Mouse (Mus musculus) midbrain, postnatal 0 days (tissue): Measurements from ENCODE around the gene Pinlyp. TPM values are rescaled to one million over a fixed set of nuclear protein-coding genes. Genes with fewer than 3 reads are reported as not detected.
A peak's percentile ranks its signal among the peaks of the same experiment; 100 is the strongest.

Experiments
- ATAC-seq: fragments of 200-750 bp; cut with Nextera tagmentation; 2 replicates; pipeline ENCODE4 v1.8.0; 2017; ENCODE audit warnings: moderate number of reproducible peaks, mild to moderate bottlenecking, moderate TSS enrichment, moderate library complexity; ENCODE audit not compliant: low FRiP score
- DNase-seq: peaks from one replicate; pipeline ENCODE4 v3.0.0-alpha.2; 2015; ENCODE audit warnings: low spot score
- H3K27ac ChIP-seq: fragments of 300-500 bp; sonication (generic); 2 replicates; pipeline ENCODE4 v1.5.1; 2014; ENCODE audit warnings: low read depth, mild to moderate bottlenecking, low read length, mixed read lengths
- H3K27me3 ChIP-seq: fragments of 300-500 bp; sonication (generic); 2 replicates; pipeline ENCODE4 v1.6.1; 2014; ENCODE audit warnings: low read length, control low read depth, mixed read lengths; ENCODE audit not compliant: insufficient read depth
- H3K36me3 ChIP-seq: fragments of 300-500 bp; sonication (generic); 2 replicates; pipeline ENCODE4 v1.6.1; 2014; ENCODE audit warnings: low read length, control low read depth, mixed read lengths; ENCODE audit not compliant: insufficient read depth
- H3K4me1 ChIP-seq: fragments of 300-500 bp; sonication (generic); 2 replicates; pipeline ENCODE4 v1.6.1; 2014; ENCODE audit warnings: mild to moderate bottlenecking, control low read depth, antibody characterized with exemption, low read length, mixed read lengths; ENCODE audit not compliant: insufficient read depth
- H3K4me2 ChIP-seq: fragments of 300-500 bp; sonication (generic); 2 replicates; pipeline ENCODE4 v1.6.1; 2014; ENCODE audit warnings: low read depth, mild to moderate bottlenecking, low read length, mixed read lengths; ENCODE audit not compliant: poor library complexity, severe bottlenecking
- H3K4me3 ChIP-seq: fragments of 300-500 bp; sonication (generic); 2 replicates; pipeline ENCODE4 v1.5.1; 2014; ENCODE audit warnings: low read depth, mild to moderate bottlenecking, low read length, moderate library complexity
- H3K9ac ChIP-seq: fragments of 300-500 bp; sonication (generic); replicated peaks from 2 replicates; pipeline ENCODE4 v1.6.1; 2014; ENCODE audit warnings: mild to moderate bottlenecking, low read length, moderate library complexity, mixed read lengths; ENCODE audit not compliant: poor library complexity, severe bottlenecking
- H3K9me3 ChIP-seq: fragments of 300-500 bp; sonication (generic); 2 replicates; pipeline ENCODE4 v1.6.1; 2016; ENCODE audit warnings: low read length, control low read depth
- CTCF ChIP-seq: IDR thresholded peaks from 2 replicates; pipeline ENCODE4 v1.5.1; 2016; ENCODE audit warnings: antibody characterized with exemption, mild to moderate bottlenecking
- WGBS: fragments of 180-500 bp; shearing (Covaris S2); extraction: QIAGEN DNeasy Blood & Tissue Kit; methylation state at CpG from one replicate; pipeline ENCODE4 v1.1.7; 2014; 5-methylcytosine and 5-hydroxymethylcytosine counted together
- polyA plus RNA-seq: library from polyadenylated mRNA; unstranded; fragments of >200 nt; fragmentation: Nextera tagmentation; extraction: Ambion mirVana; gene quantifications from 2 replicates; pipeline ENCODE4 v1.2.1, GENCODE M21; 2015
- total RNA-seq: library from RNA; depleted of rRNA; stranded (reverse); fragments of >200 nt; gene quantifications from 2 replicates; pipeline ENCODE4 v1.2.3, GENCODE M21; 2014

Pinlyp gene
- total and polyA plus RNA-seq, 2 experiments from 2014 or later: not detected

DNA sequence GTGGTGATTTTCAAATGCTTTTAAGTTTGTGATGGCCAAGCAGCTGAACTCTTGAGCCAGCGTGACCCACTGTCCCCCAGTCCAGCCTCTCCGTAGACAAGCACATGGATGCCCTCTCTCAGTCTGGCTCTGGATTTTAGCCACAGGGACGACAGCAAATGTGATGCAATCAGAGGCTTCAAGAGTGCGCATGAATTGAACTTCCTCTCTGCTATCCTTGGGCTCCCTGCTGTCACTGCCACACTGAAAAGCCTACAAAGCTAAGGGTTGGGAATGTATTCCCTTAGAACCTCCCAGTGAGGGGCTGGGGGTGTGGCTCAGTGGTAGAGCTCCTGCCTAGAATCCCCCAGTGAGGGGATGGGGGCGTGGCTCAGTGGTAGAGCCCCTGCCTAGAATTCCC is 7.2 kb downstream of the Pinlyp start:
- no peak overlapping the region for H3K9ac ChIP-seq
- no peak overlapping the region for H3K4me3 ChIP-seq
- no peak for TF ChIP-seq CTCF
- no peaks in the 10 kb centered on the region for H3K9me3 ChIP-seq
- peaks cover 7% of the 10 kb centered on the region; the same call in 1 of the 2 replicates for H3K4me1 ChIP-seq
- peaks cover 21% of the 10 kb centered on the region for H3K36me3 ChIP-seq
- ATAC-seq: no peak
- 81% methylated on average over 5 of the region's 5 CpGs for WGBS
- no peak overlapping the region for H3K27ac ChIP-seq
- no peak for DNase-seq
- H3K4me2 ChIP-seq: no peak overlapping the region
- no peaks in the 10 kb centered on the region for H3K27me3 ChIP-seq

GRCm38 (mm10) chr7:24538154-24538553 is 7.8 kb downstream of the Pinlyp start:
- WGBS: 39% methylated on average over 5 of the region's 5 CpGs
- Histone ChIP-seq H3K4me1 (peaks cover 8% of the 10 kb centered on the region; the same call in 1 of the 2 replicates), H3K36me3 (peaks cover 25% of the 10 kb centered on the region), H3K4me2 (no peak overlapping the region), H3K9me3 (no peaks in the 10 kb centered on the region), H3K27me3 (no peaks in the 10 kb centered on the region), H3K4me3 (no peak overlapping the region), H3K27ac (no peak overlapping the region), H3K9ac (no peak overlapping the region)
- peak; percentile 50 for TF ChIP-seq CTCF
- ATAC-seq (no peak; the same call in 1 of the 2 replicates), DNase-seq (no peak)

- no peak overlapping the region for H3K4me2 ChIP-seq
- H3K4me3 ChIP-seq: no peak overlapping the region
- no peak overlapping the region; the same call in 1 of the 2 replicates for H3K27ac ChIP-seq
- H3K9ac ChIP-seq: no peak overlapping the region
- DNase-seq: no peak
- no peak for TF ChIP-seq CTCF
- peaks cover 25% of the 10 kb centered on the region for H3K36me3 ChIP-seq
- H3K4me1 ChIP-seq: peaks cover 9% of the 10 kb centered on the region; the same call in 1 of the 2 replicates
- H3K27me3 ChIP-seq: no peaks in the 10 kb centered on the region
- no peaks in the 10 kb centered on the region for H3K9me3 ChIP-seq
- 77% methylated on average over 5 of the region's 5 CpGs for WGBS
- no peak for ATAC-seq
These were observed 8.3 kb downstream of the Pinlyp start for GRCm38 (mm10) chr7:24537591-24537990.

DNA sequence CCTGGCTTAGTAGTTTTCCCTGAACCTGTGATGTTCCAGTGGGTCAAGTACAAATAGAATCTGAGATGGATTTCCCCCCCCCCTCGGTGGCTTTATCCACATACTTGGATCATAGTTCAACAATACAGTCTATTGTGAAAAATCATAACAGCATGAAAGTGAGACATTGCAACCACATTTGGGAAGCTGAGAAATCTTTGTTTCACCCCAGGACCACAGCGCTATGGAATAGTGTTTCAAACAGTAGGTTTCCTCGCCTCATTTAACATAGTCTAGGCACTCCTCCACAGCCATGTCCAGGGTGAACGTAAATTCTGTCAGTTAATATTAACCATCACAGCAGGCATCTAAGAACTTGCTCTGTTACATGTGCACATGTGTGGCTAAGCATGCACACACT is 8.8 kb downstream of the Pinlyp start:
- DNase-seq: no peak
- H3K4me2 ChIP-seq: no peak overlapping the region
- no peak overlapping the region for H3K9ac ChIP-seq
- no peak for ATAC-seq
- H3K27ac ChIP-seq: no peak overlapping the region
- no peaks in the 10 kb centered on the region for H3K9me3 ChIP-seq
- peaks cover 25% of the 10 kb centered on the region for H3K36me3 ChIP-seq
- no peak overlapping the region for H3K4me3 ChIP-seq
- WGBS: 85% methylated on average over 4 of the region's 4 CpGs
- peaks cover 14% of the 10 kb centered on the region for H3K4me1 ChIP-seq
- H3K27me3 ChIP-seq: no peaks in the 10 kb centered on the region
- no peak for TF ChIP-seq CTCF

DNA sequence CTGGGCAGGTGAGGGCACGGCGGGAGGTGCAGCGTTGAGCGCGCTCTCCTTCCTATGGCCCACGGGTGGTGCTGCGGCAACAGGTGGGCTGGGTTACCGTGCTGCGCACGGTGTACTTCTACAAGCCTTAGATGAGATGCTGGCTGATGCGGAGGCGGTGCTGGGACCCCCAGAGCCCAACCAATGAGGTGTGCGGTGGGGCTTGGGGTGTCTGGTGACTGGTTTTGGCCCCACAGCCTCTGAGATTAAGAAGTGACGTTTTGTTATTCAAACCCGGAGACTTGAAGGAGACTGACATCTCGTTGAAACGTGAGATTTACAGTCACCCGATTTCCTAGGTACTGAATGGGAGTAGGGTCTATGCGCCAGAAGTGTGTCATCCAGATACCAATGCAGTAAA is 11.6 kb downstream of the Pinlyp start:
- Histone ChIP-seq H3K9ac (peak overlapping the region; percentile 29; the same call in 1 of the 2 replicates), H3K4me2 (peak overlapping the region; percentile 36), H3K27me3 (no peaks in the 10 kb centered on the region), H3K9me3 (no peaks in the 10 kb centered on the region), H3K36me3 (peaks cover 25% of the 10 kb centered on the region), H3K4me1 (peaks cover 19% of the 10 kb centered on the region), H3K4me3 (peak overlapping the region; percentile 14; the same call in 1 of the 2 replicates), H3K27ac (no peak overlapping the region)
- DNase-seq (no peak), ATAC-seq (no peak)
- WGBS: 40% methylated on average over 17 of the region's 19 CpGs
- no peak for TF ChIP-seq CTCF

- peak overlapping the region; percentile 14; the same call in 1 of the 2 replicates for H3K4me3 ChIP-seq
These were observed 12.1 kb downstream of the Pinlyp start for GRCm38 (mm10) chr7:24533806-24534205.

More at GRCm38 (mm10) chr7:24533806-24534205, 12.1 kb downstream of the Pinlyp start:
- Histone ChIP-seq H3K9me3 (no peaks in the 10 kb centered on the region), H3K27ac (no peak overlapping the region), H3K4me2 (peak overlapping the region; percentile 36), H3K4me1 (peaks cover 21% of the 10 kb centered on the region), H3K9ac (peak overlapping the region; percentile 24; the same call in 1 of the 2 replicates), H3K27me3 (no peaks in the 10 kb centered on the region), H3K36me3 (peaks cover 25% of the 10 kb centered on the region)
- ATAC-seq (no peak), DNase-seq (no peak)
- no peak for TF ChIP-seq CTCF
- WGBS: 24% methylated on average over 33 of the region's 42 CpGs
